Mouse (Mus musculus) megakaryocyte, embryonic 14.5 days (primary cell): ENCODE data around the gene Sorcs2.

Source experiments
- FLI1 ChIP-seq: IDR thresholded peaks from 2 replicates; pipeline ENCODE4 v1.6.1; 2012; ENCODE audit warnings: low read length, inconsistent platforms, mixed read lengths
- GATA1 ChIP-seq: IDR thresholded peaks from 3 replicates; pipeline ENCODE4 v1.6.1; 2012; ENCODE audit warnings: mixed read lengths, low read length, inconsistent platforms, borderline replicate concordance

GRCm38 (mm10) chr5:36274684-36275394 is 123.1 kb downstream of the Sorcs2 start:
- TF ChIP-seq GATA1: no peak
- no peak for TF ChIP-seq FLI1
